Mouse (Mus musculus) retina, postnatal 7 days (tissue): ENCODE data around the gene Filip1l.

Experiments
- DNase-seq: peaks from one replicate; pipeline ENCODE4 v3.0.0-alpha.2; 2012; ENCODE audit warnings: low read depth, low spot score

Filip1l gene

DNA sequence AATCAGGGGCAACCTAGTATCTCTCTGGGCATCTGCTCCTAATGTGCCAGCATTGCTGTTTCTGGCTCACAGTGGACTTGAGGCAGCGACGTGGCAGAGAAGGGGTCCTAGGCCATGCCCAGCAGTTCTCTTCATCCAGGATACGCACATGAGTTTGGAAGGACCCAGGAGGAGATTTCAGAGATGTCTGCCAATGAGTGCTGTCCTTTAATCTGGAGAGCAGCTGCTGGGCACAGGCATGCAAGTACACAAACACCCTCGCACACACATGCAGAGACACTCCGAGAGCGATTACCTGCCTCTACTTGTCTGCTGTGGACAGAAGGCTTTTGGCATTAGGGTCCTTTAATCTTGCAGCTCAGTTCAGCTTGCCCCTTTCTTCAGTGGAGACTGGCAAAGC lies at the start of gene Filip1l:
TSS of gene Filip1l (plus strand) at position 343 of the 400 bp plus-strand sequence.
- no peak for DNase-seq

DNA sequence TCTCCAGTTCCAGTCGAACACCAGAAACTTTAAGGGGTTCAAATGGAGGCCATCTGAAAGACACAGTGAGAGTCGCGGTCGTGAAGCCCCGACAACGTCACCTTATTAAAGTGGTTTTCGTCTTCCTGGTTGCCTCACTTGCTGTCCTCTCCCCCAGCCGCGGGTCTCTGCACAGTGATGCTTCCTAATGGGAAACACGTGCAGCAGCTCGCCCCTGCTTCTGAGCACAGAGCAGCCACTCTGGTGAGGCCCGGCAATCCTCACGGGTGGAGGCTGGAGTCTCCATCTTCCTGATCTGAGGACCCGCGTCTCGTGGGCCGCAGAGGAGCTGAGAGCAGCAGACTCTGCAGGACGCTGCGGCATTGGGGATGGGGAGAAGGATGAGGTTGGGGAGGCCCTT lies 49.2 kb upstream of the Filip1l start:
- DNase-seq, result no peak

DNA sequence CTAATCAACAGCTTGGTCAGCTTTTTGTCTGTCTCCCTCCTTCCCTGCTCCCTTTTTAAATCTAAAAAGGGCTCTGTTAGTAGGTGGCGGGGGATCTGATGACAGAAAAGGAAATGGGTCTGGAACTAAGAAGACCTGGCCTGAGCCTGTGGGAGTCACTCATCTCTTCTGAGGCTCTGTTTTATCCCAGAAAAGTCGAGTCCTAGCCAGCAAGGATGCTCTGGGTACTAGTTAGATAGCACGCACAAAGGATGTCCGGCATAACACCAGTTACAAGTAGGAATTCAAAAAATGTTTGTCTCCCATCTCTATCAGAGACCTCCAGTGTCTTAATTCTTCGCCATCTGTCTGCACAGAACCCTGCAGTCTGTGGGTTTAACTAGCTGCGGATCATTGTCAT lies 47.4 kb upstream of the Filip1l start:
- no peak for DNase-seq

- DNase-seq, result no peak
Observed at GRCm38 (mm10) chr16:57312130-57312529, 40.8 kb upstream of the Filip1l start.

- no peak for DNase-seq
Observed at GRCm38 (mm10) chr16:57313487-57313886, 39.4 kb upstream of the Filip1l start.

GRCm38 (mm10) chr16:57314236-57314635 lies 38.7 kb upstream of the Filip1l start:
- DNase-seq, result no peak

DNA sequence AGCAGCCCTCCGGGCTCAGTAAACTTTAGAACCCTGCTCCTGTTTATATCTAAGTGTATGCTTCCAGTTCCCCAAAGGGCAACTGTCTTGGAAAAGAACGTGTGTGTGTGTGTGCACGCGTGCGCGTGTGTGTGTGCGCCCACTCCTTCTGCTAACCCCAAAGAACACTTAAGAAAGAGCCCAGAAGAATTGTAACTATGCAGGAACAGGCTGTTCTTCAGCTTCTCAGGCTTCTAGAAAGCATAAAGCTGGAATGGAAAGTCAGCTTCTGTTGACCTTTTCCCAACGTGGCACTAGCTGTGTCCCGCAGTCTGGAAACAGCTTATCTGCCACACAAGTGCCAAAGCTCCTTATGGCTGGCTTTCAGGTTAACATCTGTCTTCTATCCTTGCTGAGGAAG lies 37.9 kb upstream of the Filip1l start:
- no peak for DNase-seq

DNA sequence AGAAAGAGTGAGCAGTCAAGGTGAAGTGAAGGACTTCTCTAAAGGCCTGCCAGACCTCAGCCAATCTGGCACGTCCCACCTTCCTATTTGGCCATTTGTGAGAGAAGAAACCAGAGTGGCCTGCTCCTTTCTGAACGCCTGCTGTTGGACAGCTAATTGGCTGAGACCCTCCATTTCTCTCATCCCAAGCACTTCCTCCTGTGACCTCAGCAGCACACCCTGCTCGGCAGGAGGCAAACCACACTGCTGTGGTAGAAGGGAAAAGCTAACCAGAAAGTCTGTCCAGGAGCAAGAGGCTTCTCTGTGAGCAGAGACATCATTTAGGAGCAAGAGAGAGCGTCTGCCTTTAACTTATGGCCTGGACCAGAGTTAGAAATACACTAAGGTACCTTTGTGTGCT lies 35.8 kb upstream of the Filip1l start:
- DNase-seq, result no peak

- DNase-seq, result no peak
Observed at GRCm38 (mm10) chr16:57317882-57318636, 34.8 kb upstream of the Filip1l start.

DNA sequence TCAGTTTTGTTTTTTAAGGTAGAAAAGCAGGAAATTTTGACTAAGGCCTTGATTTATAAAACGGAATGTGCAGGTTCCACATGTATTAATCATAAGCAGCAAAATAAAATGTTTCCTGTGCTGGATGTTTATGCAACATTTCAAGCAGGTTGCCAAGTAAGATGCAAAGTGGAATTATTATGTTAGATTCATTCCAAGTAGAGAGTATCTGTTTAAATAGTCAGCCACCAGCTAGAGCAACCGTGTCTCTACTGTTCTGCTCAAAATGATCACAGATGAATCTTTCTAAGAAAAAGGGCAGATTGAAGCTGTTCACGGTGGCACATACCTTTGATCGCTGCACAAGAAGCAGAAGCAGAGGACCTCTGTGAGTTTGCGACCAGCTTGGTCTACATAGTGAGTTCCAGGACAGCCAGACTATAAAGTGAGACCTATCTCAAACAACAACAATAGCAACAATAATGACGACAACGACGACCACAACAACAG lies 34.2 kb upstream of the Filip1l start:
- DNase-seq, result no peak

- no peak for DNase-seq
Observed at GRCm38 (mm10) chr16:57319284-57320124, 33.4 kb upstream of the Filip1l start.

DNA sequence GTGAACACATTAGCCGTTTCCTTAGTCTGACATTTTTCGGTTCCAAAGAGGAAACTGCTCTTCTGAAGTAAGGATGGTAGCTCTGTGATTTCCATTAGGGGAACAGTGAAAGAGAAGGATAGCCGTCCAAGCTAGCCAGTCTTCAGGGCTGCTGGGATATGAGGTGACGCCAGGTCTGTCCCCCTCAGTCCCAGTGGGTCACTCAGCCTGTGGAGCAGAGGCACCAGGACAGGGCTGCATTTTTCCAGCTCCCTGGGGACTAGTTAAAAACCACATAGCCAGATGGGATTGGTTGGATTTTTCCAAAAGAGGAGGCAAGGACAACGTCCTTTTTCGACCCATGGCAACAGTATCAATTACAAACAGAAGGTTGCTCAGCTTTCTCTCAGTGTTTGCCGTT lies 25.9 kb upstream of the Filip1l start:
- no peak for DNase-seq

- no peak for DNase-seq
Observed at GRCm38 (mm10) chr16:57329028-57329427, 23.9 kb upstream of the Filip1l start.

DNA sequence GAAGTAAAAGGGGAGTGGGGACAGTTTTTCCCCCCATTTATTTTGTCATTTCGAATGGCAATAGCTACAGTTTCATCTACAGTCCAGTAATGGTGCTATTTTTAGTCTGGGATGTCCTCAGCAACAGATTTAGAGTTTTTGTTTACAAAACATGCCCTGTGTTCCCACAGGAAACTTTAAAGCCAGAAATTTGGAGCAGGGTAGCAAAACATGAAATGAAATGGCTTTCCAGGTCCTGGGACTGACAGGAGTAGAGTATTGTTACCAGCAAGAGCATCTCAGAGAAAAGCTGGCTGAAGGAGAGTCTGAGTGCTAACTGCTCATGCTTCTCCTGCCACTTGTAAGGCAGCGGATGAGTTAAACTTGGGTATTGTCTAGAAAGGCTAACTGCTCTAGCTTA lies 22.8 kb upstream of the Filip1l start:
- no peak for DNase-seq

DNA sequence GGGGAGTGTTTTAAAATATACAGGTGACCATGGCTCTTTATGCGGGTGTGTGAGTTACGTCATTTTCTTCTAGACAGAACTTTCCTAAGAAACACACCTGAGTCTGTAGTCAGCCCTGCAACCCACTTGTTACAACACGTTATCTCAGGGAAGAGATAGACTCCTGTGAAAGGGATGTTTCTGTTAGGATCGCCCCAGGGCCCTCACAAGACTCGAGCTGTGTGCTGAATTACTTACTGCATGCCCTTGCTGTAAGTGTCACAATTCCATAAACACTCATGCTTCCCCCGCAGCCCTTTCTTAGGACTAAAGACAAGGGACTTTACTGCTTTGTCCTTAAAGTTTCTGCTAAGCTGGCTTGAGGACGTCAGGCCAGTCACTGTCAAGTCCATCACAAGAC lies 20.6 kb upstream of the Filip1l start:
- DNase-seq, result no peak

DNA sequence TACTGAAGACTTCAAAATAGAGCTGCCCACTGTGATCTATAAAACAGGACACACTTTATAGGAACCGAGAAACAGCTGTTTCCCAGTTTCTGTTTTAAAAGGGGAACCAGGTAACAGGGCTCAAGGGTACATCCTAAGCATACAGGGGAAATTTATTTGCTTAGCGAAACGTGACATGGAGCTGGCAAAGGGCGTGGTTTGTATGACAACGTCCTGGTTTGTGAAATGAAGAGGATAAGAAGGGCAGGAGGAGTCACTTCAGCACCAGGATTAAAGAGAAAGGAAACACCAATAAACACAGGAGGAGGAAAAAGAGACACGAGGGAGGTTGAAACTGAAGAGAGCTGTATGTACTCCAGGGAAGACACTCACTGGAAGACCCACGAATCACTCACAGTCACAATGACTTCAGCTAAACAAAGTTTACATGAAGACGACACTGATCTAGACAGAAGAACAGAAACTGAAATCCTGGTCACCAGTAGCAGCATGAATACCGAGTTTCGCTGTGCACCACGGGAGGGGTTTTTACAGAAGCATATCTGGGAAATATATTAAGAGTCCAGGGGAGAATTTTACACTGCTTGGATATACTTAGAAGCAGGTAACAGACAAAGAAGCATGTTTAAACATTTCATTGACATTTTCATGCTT lies 16.0 kb upstream of the Filip1l start:
- no peak for DNase-seq

DNA sequence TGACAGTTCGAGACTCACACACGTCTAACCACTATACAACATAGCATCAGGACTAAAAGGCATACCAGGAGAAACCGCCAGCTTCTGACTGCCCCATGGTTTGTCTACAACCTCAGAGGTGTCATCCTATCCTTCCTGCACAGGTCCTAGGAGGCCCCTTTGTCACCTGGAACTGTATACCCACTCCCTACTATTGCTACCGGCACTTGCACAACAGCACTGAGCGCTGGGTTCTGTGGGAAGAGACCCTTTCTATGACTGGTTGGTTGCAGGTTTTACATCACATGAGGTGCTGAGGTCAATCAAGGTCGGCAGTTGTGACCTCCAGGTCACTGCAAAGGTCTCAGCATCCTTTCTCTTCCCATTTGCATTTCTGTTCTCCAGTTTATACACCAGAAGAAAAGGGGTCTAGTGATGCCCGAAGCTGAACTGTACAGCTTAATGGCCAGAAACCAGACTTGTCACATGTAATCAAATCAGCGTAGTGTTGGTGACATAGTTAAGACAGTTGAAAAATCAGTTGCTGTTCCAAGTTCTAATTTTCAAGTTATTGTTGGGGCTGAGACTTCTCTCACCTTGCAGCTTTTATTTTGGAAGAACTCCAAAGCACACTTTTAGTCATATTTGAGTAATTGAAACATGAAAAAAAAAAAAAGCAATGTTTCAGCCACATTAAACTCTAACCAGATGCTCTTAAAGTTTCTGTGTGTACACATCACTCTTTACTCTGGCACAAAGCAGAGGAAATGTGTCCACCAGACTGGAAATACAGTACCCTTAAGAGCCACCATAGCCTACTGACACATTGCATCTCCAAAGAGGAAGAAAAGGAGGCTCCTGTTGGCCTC lies 12.9 kb upstream of the Filip1l start:
- DNase-seq, result no peak

DNA sequence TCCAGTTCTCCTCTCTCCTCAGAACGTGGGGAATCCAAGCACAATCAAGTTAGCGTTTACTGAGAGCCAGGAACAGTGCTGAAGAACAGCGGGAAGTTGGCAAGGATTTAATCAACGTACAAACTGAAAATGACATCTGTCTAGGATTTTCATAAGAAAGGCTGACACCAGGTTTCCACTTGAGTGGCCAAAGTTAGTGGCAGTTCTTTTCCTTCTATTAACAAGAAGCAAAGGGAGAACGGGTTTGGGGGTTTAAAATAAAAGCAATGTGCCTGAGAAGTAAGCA lies 12.3 kb upstream of the Filip1l start:
- DNase-seq, result no peak

DNA sequence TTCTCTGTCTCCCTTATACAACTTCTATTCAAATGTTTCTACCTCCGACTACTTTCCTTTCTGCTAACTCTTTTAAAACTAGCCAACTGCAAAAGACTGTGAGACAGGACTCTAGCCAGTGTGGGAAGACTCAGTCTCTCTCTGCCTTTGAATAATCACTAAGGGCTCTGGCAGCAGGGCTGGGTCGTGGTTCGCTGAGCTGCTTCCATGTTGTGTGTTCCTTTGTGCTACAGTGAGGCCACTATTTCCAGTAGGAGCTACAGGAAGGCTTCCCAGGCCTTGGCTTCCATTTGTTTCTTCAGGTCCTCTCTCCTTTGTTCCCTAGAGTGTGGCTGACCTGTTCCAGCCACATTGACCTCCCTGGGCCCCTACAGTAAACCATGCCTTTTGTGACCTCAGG lies 6.6 kb upstream of the Filip1l start:
- DNase-seq, result no peak

- no peak for DNase-seq
Observed at GRCm38 (mm10) chr16:57349039-57349438, 3.9 kb upstream of the Filip1l start.

GRCm38 (mm10) chr16:57349689-57350088 lies 3.2 kb upstream of the Filip1l start:
- DNase-seq, result no peak
